Comparison of ENCODE assay signal across 33 mouse cellular contexts in genomic region chr13:24903412-24903811, GRCm38 (mm10). TPM values are rescaled to one million over a fixed set of nuclear protein-coding genes. Genes with fewer than 3 reads are reported as not detected.
DNase-seq lines count a peak whose midpoint lies in the region; ATAC-seq lines count a peak whose summit lies in the region.
"Had no signal": no experiment of that assay in that cellular context is flagged by ENCODE, and none has a peak within 500 bp of the region (broad histone marks: within the 10 kb centered on the region; RNA-seq: fewer than 3 reads in every experiment).

No protein-coding gene starts in this region.

- no peaks in the 10 kb centered on the region for H3K9me3 ChIP-seq in forebrain, embryonic 11.5 days (ENCODE audit: control insufficient read depth, low read length)
- H3K9me3 ChIP-seq in forebrain, embryonic 15.5 days = no peaks in the 10 kb centered on the region
- no peaks in the 10 kb centered on the region for H3K9me3 ChIP-seq in heart, embryonic 16.5 days (replicated peaks; ENCODE audit: control insufficient read depth, low read length)
- H3K9me3 ChIP-seq: hindbrain, embryonic 10.5 days; hindbrain, embryonic 15.5 days; stomach, embryonic 15.5 days had no signal

- peak; percentile 35 for DNase-seq in forebrain, embryonic 11.5 days (ENCODE audit: low spot score)
- peak; percentile 12 for DNase-seq in lung, postnatal 36 days
- DNase-seq in lung, postnatal 14 days = no peak
- peak; percentile 22 for DNase-seq in heart, postnatal 4 days
- no peak for DNase-seq in yolk sac, embryonic 10.5 days (ENCODE audit: low spot score)
- DNase-seq in right cerebral cortex, postnatal 25 days = no peak
- DNase-seq: adrenal gland, adult 2 months; adrenal gland, postnatal 36 days; cerebellum, adult 8-10 months; cerebellum, postnatal 25 days; kidney, adult 11 months; kidney, postnatal 14 days; layer of hippocampus, adult 9-11 months; liver; lung, adult 2 months; midbrain, embryonic 14.5 days; right cerebral cortex, postnatal 14 days; thymus, adult 18-20 months; thymus, postnatal 25 days had no signal

- H3K4me3 ChIP-seq in forebrain, embryonic 11.5 days (ENCODE audit: low read depth, low read length) = no peak overlapping the region
- no peak overlapping the region for H3K4me3 ChIP-seq in forebrain, embryonic 15.5 days
- no peak overlapping the region for H3K4me3 ChIP-seq in heart, embryonic 16.5 days (ENCODE audit: low read length)
- H3K4me3 ChIP-seq: hindbrain, embryonic 10.5 days; hindbrain, embryonic 15.5 days; stomach, embryonic 15.5 days had no signal

- H3K27me3 ChIP-seq in forebrain, embryonic 11.5 days (ENCODE audit: control insufficient read depth, insufficient read depth, low read length) = no peaks in the 10 kb centered on the region
- H3K27me3 ChIP-seq in forebrain, embryonic 15.5 days = no peaks in the 10 kb centered on the region
- no peaks in the 10 kb centered on the region for H3K27me3 ChIP-seq in heart, embryonic 16.5 days (ENCODE audit: control insufficient read depth, insufficient read depth, low read length)
- H3K27me3 ChIP-seq: CH12.LX; hindbrain, embryonic 15.5 days; stomach, embryonic 15.5 days had no signal

- H3K4me2 ChIP-seq in forebrain, embryonic 11.5 days (ENCODE audit: low read depth, low read length, severe bottlenecking) = no peak overlapping the region
- no peak overlapping the region for H3K4me2 ChIP-seq in forebrain, embryonic 15.5 days (replicated peaks)
- no peak overlapping the region for H3K4me2 ChIP-seq in heart, embryonic 16.5 days (ENCODE audit: low read depth, low read length)
- H3K4me2 ChIP-seq: hindbrain, embryonic 15.5 days; stomach, embryonic 15.5 days had no signal

- no peak overlapping the region for H3K27ac ChIP-seq in forebrain, embryonic 11.5 days (ENCODE audit: low read depth, low read length)
- H3K27ac ChIP-seq in forebrain, embryonic 15.5 days (replicated peaks) = no peak overlapping the region
- H3K27ac ChIP-seq in heart, embryonic 16.5 days (ENCODE audit: low read length) = peak overlapping the region; percentile 59; the same call in 1 of the 2 replicates
- H3K27ac ChIP-seq: hindbrain, embryonic 10.5 days; hindbrain, embryonic 15.5 days; liver, embryonic 14.5 days; macrophage; stomach, embryonic 15.5 days had no signal

- ATAC-seq in forebrain, embryonic 11.5 days (replicated peaks; ENCODE audit: low FRiP score) = no peak
- ATAC-seq in forebrain, embryonic 15.5 days (replicated peaks) = no peak
- ATAC-seq in heart, embryonic 16.5 days (replicated peaks; ENCODE audit: extremely low read depth, insufficient read depth, low FRiP score) = peak; percentile 60; the same call in 1 of the 2 replicates
- ATAC-seq: activated CD4-positive, CD25-positive, alpha-beta regulatory T cell, adult 4 months; forebrain, embryonic 14.5 days; inflammation-experienced regulatory T-cells, adult 6 months had no signal

- H3K36me3 ChIP-seq in forebrain, embryonic 11.5 days (ENCODE audit: control insufficient read depth, insufficient read depth, low read length) = no peaks in the 10 kb centered on the region
- no peaks in the 10 kb centered on the region for H3K36me3 ChIP-seq in forebrain, embryonic 15.5 days
- no peaks in the 10 kb centered on the region for H3K36me3 ChIP-seq in heart, embryonic 16.5 days (ENCODE audit: control insufficient read depth, insufficient read depth)
- H3K36me3 ChIP-seq: hindbrain, embryonic 10.5 days; stomach, embryonic 15.5 days had no signal

- no peaks in the 10 kb centered on the region for H3K4me1 ChIP-seq in forebrain, embryonic 11.5 days (replicated peaks; ENCODE audit: control insufficient read depth, insufficient read depth, low read length)
- no peaks in the 10 kb centered on the region for H3K4me1 ChIP-seq in forebrain, embryonic 15.5 days
- no peaks in the 10 kb centered on the region for H3K4me1 ChIP-seq in heart, embryonic 16.5 days (ENCODE audit: control insufficient read depth, insufficient read depth, low read length)
- H3K4me1 ChIP-seq: hindbrain, embryonic 15.5 days; stomach, embryonic 15.5 days had no signal

- H3K9ac ChIP-seq in forebrain, embryonic 11.5 days (ENCODE audit: low read length) = no peak overlapping the region
- no peak overlapping the region for H3K9ac ChIP-seq in forebrain, embryonic 15.5 days (replicated peaks)
- no peak overlapping the region for H3K9ac ChIP-seq in heart, embryonic 16.5 days (ENCODE audit: low read length)
- H3K9ac ChIP-seq: hindbrain, embryonic 15.5 days; liver, embryonic 14.5 days; stomach, embryonic 15.5 days had no signal

- WGBS in forebrain, embryonic 11.5 days = 81% methylated on average over 6 of the region's 6 CpGs
- WGBS in forebrain, embryonic 15.5 days = 81% methylated on average over 6 of the region's 6 CpGs
- WGBS in heart, embryonic 16.5 days = 39% methylated on average over 6 of the region's 6 CpGs

RNA-seq across cellular contexts. Expression of gene Aldh5a1, which starts 34.0 kb away (rescaled TPM):
- polyA plus RNA-seq in forebrain, embryonic 11.5 days (2014; fragmentation: Nextera tagmentation; extraction: Ambion mirVana) = 10.4 and 10.5 TPM in 2 replicates
- polyA plus RNA-seq in forebrain, embryonic 15.5 days (2015; fragmentation: Nextera tagmentation; extraction: Ambion mirVana) = 7.2 and 8.1 TPM in 2 replicates
- 13.4 and 14.0 TPM in 2 replicates for polyA plus RNA-seq in heart, embryonic 16.5 days (2015; fragmentation: Nextera tagmentation; extraction: Ambion mirVana)
- 10 to 100 TPM; 22.8 to 24.5 TPM for total RNA-seq in heart, postnatal 4 days (2021)
- total RNA-seq: monocyte, adult 5-6 weeks had no signal

RNA-seq across cellular contexts. Expression of gene Gpld1, which starts 39.5 kb away (rescaled TPM):
- 0.44 and 0.87 TPM in 2 replicates for polyA plus RNA-seq in forebrain, embryonic 11.5 days (2014; fragmentation: Nextera tagmentation; extraction: Ambion mirVana)
- polyA plus RNA-seq in forebrain, embryonic 15.5 days (2015; fragmentation: Nextera tagmentation; extraction: Ambion mirVana) = 0.63 and 1.5 TPM in 2 replicates
- polyA plus RNA-seq in heart, embryonic 16.5 days (2015; fragmentation: Nextera tagmentation; extraction: Ambion mirVana) = 0.25 and 0.55 TPM in 2 replicates
- total RNA-seq in heart, postnatal 4 days (2021) = under 1 TPM; 0.52 to 0.55 TPM

RNA-seq across cellular contexts. Expression of gene D130043K22Rik, which starts 58.5 kb away (rescaled TPM):
- polyA plus RNA-seq in forebrain, embryonic 11.5 days (2014; fragmentation: Nextera tagmentation; extraction: Ambion mirVana) = 0.61 and 0.67 TPM in 2 replicates
- polyA plus RNA-seq in forebrain, embryonic 15.5 days (2015; fragmentation: Nextera tagmentation; extraction: Ambion mirVana) = 2.9 and 3.2 TPM in 2 replicates
- 0.10 TPM in 1 of 2 replicates, not detected in the other for polyA plus RNA-seq in heart, embryonic 16.5 days (2015; fragmentation: Nextera tagmentation; extraction: Ambion mirVana)
- under 1 TPM in 1 of 2 experiments, not detected in 1; 0.05 TPM for total RNA-seq in heart, postnatal 4 days (2021)
- total RNA-seq: gastrocnemius, adult 8-10 months; gastrocnemius, postnatal 4 days; monocyte, adult 5-6 weeks had no signal
- polyA plus RNA-seq: macrophage had no signal

Comparison
In these comparisons a context has a peak if more than half of its experiments do, and no peak if none do; other contexts are left out.
1. DNase-seq: peak in forebrain, embryonic 11.5 days (single experiment), lung, postnatal 36 days (single experiment) and heart, postnatal 4 days (single experiment); none in lung, postnatal 14 days (single experiment), yolk sac, embryonic 10.5 days (single experiment) and right cerebral cortex, postnatal 25 days (single experiment).